Mouse (Mus musculus) frontal cortex, postnatal 36 days (tissue): Measurements from ENCODE around the gene Pde4a.

Experiments
- DNase-seq, 2 experiments: peaks; one replicate each; pipeline ENCODE4 v3.0.0; 2022; ENCODE audit warnings: low spot score in 2 of 2

The Pde4a gene

GRCm38 (mm10) chr9:21183421-21183820, 17.9 kb downstream of the Pde4a start:
- DNase-seq, result no peak

GRCm38 (mm10) chr9:21183905-21184413, 18.4 kb downstream of the Pde4a start:
- no peak for DNase-seq

- no peak for DNase-seq
Observed at GRCm38 (mm10) chr9:21184733-21185132, 19.2 kb downstream of the Pde4a start.

GRCm38 (mm10) chr9:21185436-21185835, 19.9 kb downstream of the Pde4a start:
- no peak for DNase-seq

GRCm38 (mm10) chr9:21189905-21190304, 24.4 kb downstream of the Pde4a start:
- DNase-seq, result no peak

- DNase-seq, result no peak
Observed at GRCm38 (mm10) chr9:21190670-21191069, 25.2 kb downstream of the Pde4a start.

GRCm38 (mm10) chr9:21193786-21194185, 28.3 kb downstream of the Pde4a start:
- DNase-seq, result no peak

- DNase-seq, result no peak
Observed at GRCm38 (mm10) chr9:21194787-21195493, 29.4 kb downstream of the Pde4a start.

GRCm38 (mm10) chr9:21195736-21196505, 30.4 kb downstream of the Pde4a start:
- peak; percentile 69 to 70 for DNase-seq

GRCm38 (mm10) chr9:21196521-21197433, 31.3 kb downstream of the Pde4a start:
- peak; percentile 59 to 63 for DNase-seq

- DNase-seq, result peak; percentile 75 to 80
Observed at GRCm38 (mm10) chr9:21197981-21198380, 32.5 kb downstream of the Pde4a start.

- DNase-seq, result no peak
Observed at GRCm38 (mm10) chr9:21198960-21199359, 33.4 kb downstream of the Pde4a start.

GRCm38 (mm10) chr9:21204156-21204527, 38.6 kb downstream of the Pde4a start:
- DNase-seq, result no peak

- DNase-seq, result peak in 1 of 2 experiments; percentile 45
Observed at GRCm38 (mm10) chr9:21204528-21205272, 39.2 kb downstream of the Pde4a start.

GRCm38 (mm10) chr9:21206848-21207247, 41.3 kb downstream of the Pde4a start:
- DNase-seq, result no peak

- no peak for DNase-seq
Observed at GRCm38 (mm10) chr9:21208626-21209025, 43.1 kb downstream of the Pde4a start.

GRCm38 (mm10) chr9:21210821-21211220, 45.3 kb downstream of the Pde4a start:
- no peak for DNase-seq

GRCm38 (mm10) chr9:21211624-21212023, 46.1 kb downstream of the Pde4a start:
- DNase-seq, result no peak

- no peak for DNase-seq
Observed at GRCm38 (mm10) chr9:21213617-21214190, 48.2 kb downstream of the Pde4a start.

- DNase-seq, result peak; percentile 52 to 54
Observed at GRCm38 (mm10) chr9:21216050-21216841, 50.7 kb downstream of the Pde4a start.
